Mouse (Mus musculus) heart, embryonic 15.5 days (tissue): ENCODE data around the gene Epn3. TPM values are rescaled to one million over a fixed set of nuclear protein-coding genes. Genes with fewer than 3 reads are reported as not detected.

Source experiments
- ATAC-seq: fragments of 200-750 bp; cut with Nextera tagmentation; replicated peaks from 2 replicates; pipeline ENCODE4 v1.8.0; 2017; ENCODE audit warnings: low read depth, moderate TSS enrichment; ENCODE audit not compliant: insufficient number of reproducible peaks, insufficient read depth, low FRiP score
- H3K27ac ChIP-seq: fragments of 300-500 bp; sonication (generic); 2 replicates; pipeline ENCODE4 v1.5.1; 2015; ENCODE audit warnings: mild to moderate bottlenecking, inconsistent platforms
- H3K27me3 ChIP-seq: fragments of 300-500 bp; sonication (generic); 2 replicates; pipeline ENCODE4 v1.6.1; 2015; ENCODE audit warnings: inconsistent platforms
- H3K36me3 ChIP-seq: fragments of 300-500 bp; sonication (generic); 2 replicates; pipeline ENCODE4 v1.6.1; 2015; ENCODE audit warnings: mild to moderate bottlenecking, inconsistent platforms
- H3K4me1 ChIP-seq: fragments of 300-500 bp; sonication (generic); replicated peaks from 2 replicates; pipeline ENCODE4 v1.6.1; 2015; ENCODE audit warnings: inconsistent platforms
- H3K4me2 ChIP-seq: fragments of 300-500 bp; sonication (generic); 2 replicates; pipeline ENCODE4 v1.6.1; 2015; ENCODE audit warnings: inconsistent platforms, mild to moderate bottlenecking, moderate library complexity
- H3K4me3 ChIP-seq: fragments of 300-500 bp; sonication (generic); 2 replicates; pipeline ENCODE4 v1.5.1; 2015; ENCODE audit warnings: mild to moderate bottlenecking, inconsistent platforms
- H3K9ac ChIP-seq: fragments of 300-500 bp; sonication (generic); 2 replicates; pipeline ENCODE4 v1.6.1; 2015; ENCODE audit warnings: mild to moderate bottlenecking, inconsistent platforms
- H3K9me3 ChIP-seq: fragments of 300-500 bp; sonication (generic); replicated peaks from 2 replicates; pipeline ENCODE4 v1.6.1; 2016; ENCODE audit warnings: inconsistent platforms
- whole genome bisulfite sequencing: fragments of 180-500 bp; shearing (Covaris S2); methylation state at CpG from one replicate; pipeline ENCODE4 v1.1.7; 2015; ENCODE audit warnings: mixed read lengths; 5-methylcytosine and 5-hydroxymethylcytosine counted together
- polyA plus RNA-seq: library from polyadenylated mRNA; unstranded; fragments of >200 nt; fragmentation: Nextera tagmentation; extraction: Ambion mirVana; gene quantifications from 2 replicates; pipeline ENCODE4 v1.2.1, GENCODE M21; 2015

Epn3 gene
- polyA plus RNA-seq, 1 experiment from 2014 or later = 13.1 TPM

GRCm38 (mm10) chr11:94495415-94495814, 4.4 kb downstream of the Epn3 start:
- Histone ChIP-seq H3K4me1 (peaks cover 65% of the 10 kb centered on the region), H3K9ac (peak overlapping the region; percentile 15; the same call in 1 of the 2 replicates), H3K4me3 (no peak overlapping the region), H3K36me3 (peaks cover 16% of the 10 kb centered on the region; the same call in 1 of the 2 replicates), H3K27ac (peak overlapping the region; percentile 82), H3K27me3 (peaks cover 24% of the 10 kb centered on the region), H3K4me2 (peak overlapping the region; percentile 14; the same call in 1 of the 2 replicates), H3K9me3 (no peaks in the 10 kb centered on the region)
- 0 out of 2 replicates have a peak, but pooled peaks have one; percentile 33 for ATAC-seq
- 45% methylated on average over 3 of the region's 3 CpGs for WGBS

- Histone ChIP-seq H3K4me3 (no peak overlapping the region), H3K9ac (no peak overlapping the region), H3K27me3 (peaks cover 46% of the 10 kb centered on the region), H3K4me2 (peak overlapping the region; percentile 66), H3K4me1 (peaks cover 32% of the 10 kb centered on the region), H3K9me3 (no peaks in the 10 kb centered on the region), H3K27ac (no peak overlapping the region), H3K36me3 (peaks cover 15% of the 10 kb centered on the region; the same call in 1 of the 2 replicates)
- ATAC-seq = no peak
- 62% methylated on average over 7 of the region's 7 CpGs for WGBS
These were observed 8.1 kb downstream of the Epn3 start for GRCm38 (mm10) chr11:94491749-94492099.

- Histone ChIP-seq H3K4me3 (peak overlapping the region; percentile 49), H3K4me1 (peaks cover 28% of the 10 kb centered on the region), H3K27me3 (peaks cover 50% of the 10 kb centered on the region), H3K4me2 (peak overlapping the region; percentile 66), H3K9ac (peak overlapping the region; percentile 46), H3K27ac (no peak overlapping the region), H3K9me3 (no peaks in the 10 kb centered on the region), H3K36me3 (peaks cover 11% of the 10 kb centered on the region; the same call in 1 of the 2 replicates)
- no peak for ATAC-seq
- WGBS = 17% methylated on average over 55 of the region's 55 CpGs
These were observed 8.6 kb downstream of the Epn3 start for GRCm38 (mm10) chr11:94491035-94491748.

GRCm38 (mm10) chr11:94489745-94490144, 10.0 kb downstream of the Epn3 start:
- no peak for ATAC-seq
- Histone ChIP-seq H3K36me3 (peaks cover 11% of the 10 kb centered on the region; the same call in 1 of the 2 replicates), H3K27ac (no peak overlapping the region), H3K9me3 (no peaks in the 10 kb centered on the region), H3K4me1 (peaks cover 21% of the 10 kb centered on the region), H3K27me3 (peaks cover 61% of the 10 kb centered on the region), H3K4me3 (no peak overlapping the region), H3K9ac (no peak overlapping the region), H3K4me2 (no peak overlapping the region)
- 54% methylated on average over 4 of the region's 4 CpGs for WGBS

GRCm38 (mm10) chr11:94488767-94489533, 10.8 kb downstream of the Epn3 start:
- Histone ChIP-seq H3K4me1 (peaks cover 18% of the 10 kb centered on the region), H3K36me3 (peaks cover 6% of the 10 kb centered on the region; the same call in 1 of the 2 replicates), H3K9ac (no peak overlapping the region), H3K4me2 (no peak overlapping the region), H3K27me3 (peaks cover 61% of the 10 kb centered on the region), H3K4me3 (no peak overlapping the region), H3K9me3 (no peaks in the 10 kb centered on the region), H3K27ac (no peak overlapping the region)
- ATAC-seq = no peak
- 81% methylated on average over 11 of the region's 11 CpGs for WGBS

- 0 out of 2 replicates have a peak, but pooled peaks cover 5% of the 10 kb centered on the region for H3K36me3 ChIP-seq
- peaks cover 9% of the 10 kb centered on the region for H3K4me1 ChIP-seq
- no peaks in the 10 kb centered on the region for H3K9me3 ChIP-seq
- peak; percentile 48; the same call in 1 of the 2 replicates for ATAC-seq
- H3K27me3 ChIP-seq = peaks cover 46% of the 10 kb centered on the region
- WGBS = 3% methylated on average over 24 of the region's 24 CpGs
- H3K9ac ChIP-seq = 0 out of 2 replicates have a peak within 1 kb of the TSS, but pooled peaks have one; percentile 16
- no peak within 1 kb of the TSS for H3K27ac ChIP-seq
- H3K4me2 ChIP-seq = peak within 1 kb of the TSS; percentile 56
- H3K4me3 ChIP-seq = peak within 1 kb of the TSS; percentile 27
These were observed 13.8 kb downstream of the Epn3 start, which contains the start of gene Spata20 for GRCm38 (mm10) chr11:94486001-94486400. Gene Spata20, minus strand, starts transcription at chr11:94486179.

DNA sequence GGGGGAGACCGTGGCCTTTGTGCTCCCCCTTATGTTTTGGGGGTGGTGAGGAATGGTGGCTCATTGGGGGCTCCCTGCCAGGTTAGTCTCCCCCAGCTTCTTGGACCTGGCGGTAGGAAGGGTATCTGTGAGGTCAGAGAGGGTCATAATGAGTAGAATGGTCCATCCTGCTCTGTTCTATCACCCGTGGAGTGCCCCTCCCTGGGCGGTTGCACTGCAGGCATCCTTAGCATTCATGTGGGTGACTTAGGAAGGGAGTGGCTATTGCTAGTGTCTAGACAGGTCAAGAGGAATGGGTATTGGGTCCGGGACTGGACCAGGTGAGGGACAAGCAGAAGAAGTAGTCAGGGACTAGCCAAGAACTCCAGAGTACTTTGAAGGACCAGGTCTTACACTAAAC, 14.6 kb downstream of the Epn3 start:
- Histone ChIP-seq H3K36me3 (no peaks in the 10 kb centered on the region), H3K4me2 (no peak overlapping the region), H3K27me3 (peaks cover 40% of the 10 kb centered on the region), H3K27ac (no peak overlapping the region), H3K9ac (no peak overlapping the region), H3K9me3 (no peaks in the 10 kb centered on the region), H3K4me1 (peaks cover 5% of the 10 kb centered on the region), H3K4me3 (no peak overlapping the region)
- 66% methylated on average over 5 of the region's 5 CpGs for WGBS
- no peak for ATAC-seq

DNA sequence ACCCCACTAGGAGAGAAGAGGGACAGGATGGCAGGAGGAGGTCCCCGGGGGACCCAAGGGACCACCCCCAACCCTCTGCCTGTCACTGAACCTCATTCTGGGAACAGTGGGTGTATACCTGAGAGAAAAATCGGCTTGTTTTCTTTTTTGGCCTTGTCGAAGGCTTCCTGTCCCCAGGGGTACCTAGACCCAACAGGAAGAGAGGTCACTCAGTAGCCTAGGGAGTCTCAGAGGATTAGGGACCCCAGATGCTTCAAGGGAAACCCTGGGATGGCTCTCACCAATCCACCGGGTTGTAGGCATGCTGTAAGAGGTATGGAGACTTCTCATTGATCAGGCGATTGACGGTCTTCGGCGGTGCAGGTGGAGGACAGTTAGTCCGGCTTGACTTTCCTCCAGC, 15.1 kb downstream of the Epn3 start:
- Histone ChIP-seq H3K4me2 (no peak overlapping the region), H3K9me3 (no peaks in the 10 kb centered on the region), H3K9ac (no peak overlapping the region), H3K36me3 (no peaks in the 10 kb centered on the region), H3K4me1 (peaks cover 5% of the 10 kb centered on the region), H3K27ac (no peak overlapping the region), H3K4me3 (no peak overlapping the region), H3K27me3 (peaks cover 35% of the 10 kb centered on the region)
- 88% methylated on average over 9 of the region's 9 CpGs for WGBS
- no peak for ATAC-seq

DNA sequence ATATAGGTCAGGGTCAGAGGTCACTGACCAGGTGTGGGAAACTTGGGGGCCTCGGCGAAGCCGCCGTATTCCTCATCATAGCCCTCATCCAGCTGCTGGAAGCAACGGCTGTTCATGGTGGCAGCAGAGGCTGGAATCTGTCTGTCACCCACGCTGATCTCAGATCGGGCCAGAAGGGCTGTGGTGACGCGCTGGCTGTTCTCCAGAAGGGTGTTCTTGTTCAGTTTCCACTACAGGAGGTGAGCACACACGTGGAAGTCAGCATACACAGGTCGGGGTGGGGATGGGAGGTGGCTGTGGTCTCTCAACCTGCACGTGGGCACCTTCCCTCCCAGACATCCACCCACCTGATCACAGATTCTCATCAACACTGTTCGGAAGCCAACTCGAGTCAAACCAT, 15.9 kb downstream of the Epn3 start:
- WGBS = 67% methylated on average over 14 of the region's 14 CpGs
- H3K4me1 ChIP-seq = peaks cover 5% of the 10 kb centered on the region
- peaks cover 36% of the 10 kb centered on the region for H3K27me3 ChIP-seq
- H3K9me3 ChIP-seq = no peaks in the 10 kb centered on the region
- no peaks in the 10 kb centered on the region for H3K36me3 ChIP-seq
- ATAC-seq = no peak
- no peak overlapping the region for H3K4me2 ChIP-seq
- no peak overlapping the region for H3K9ac ChIP-seq
- no peak overlapping the region for H3K27ac ChIP-seq
- H3K4me3 ChIP-seq = no peak overlapping the region

- no peak for ATAC-seq
These were observed 16.3 kb downstream of the Epn3 start for GRCm38 (mm10) chr11:94483436-94483835.

GRCm38 (mm10) chr11:94482738-94483137, 17.0 kb downstream of the Epn3 start:
- no peak overlapping the region for H3K9ac ChIP-seq
- no peaks in the 10 kb centered on the region for H3K36me3 ChIP-seq
- H3K4me2 ChIP-seq = no peak overlapping the region
- peaks cover 5% of the 10 kb centered on the region for H3K4me1 ChIP-seq
- 86% methylated on average over 11 of the region's 11 CpGs for WGBS
- H3K4me3 ChIP-seq = no peak overlapping the region
- ATAC-seq = no peak
- peaks cover 40% of the 10 kb centered on the region for H3K27me3 ChIP-seq
- no peak overlapping the region for H3K27ac ChIP-seq
- no peaks in the 10 kb centered on the region for H3K9me3 ChIP-seq

More at GRCm38 (mm10) chr11:94483436-94483835, 16.3 kb downstream of the Epn3 start:
- no peak overlapping the region for H3K4me2 ChIP-seq
- WGBS = 71% methylated on average over 11 of the region's 11 CpGs
- H3K9me3 ChIP-seq = no peaks in the 10 kb centered on the region
- H3K4me3 ChIP-seq = no peak overlapping the region
- H3K9ac ChIP-seq = no peak overlapping the region
- peaks cover 5% of the 10 kb centered on the region for H3K4me1 ChIP-seq
- H3K36me3 ChIP-seq = no peaks in the 10 kb centered on the region
- H3K27me3 ChIP-seq = peaks cover 39% of the 10 kb centered on the region
- no peak overlapping the region for H3K27ac ChIP-seq
